Mouse (Mus musculus) myocyte (in vitro differentiated cells): ENCODE data around the gene Epha10.

ENCODE experiments used
- CEBPB ChIP-seq: IDR thresholded peaks from 2 replicates; pipeline ENCODE4 v1.6.1; 2011; ENCODE audit warnings: mild to moderate bottlenecking, moderate library complexity; ENCODE audit not compliant: poor library complexity, insufficient read depth, severe bottlenecking
- E2F4 ChIP-seq: IDR thresholded peaks from one replicate; pipeline ENCODE4 v1.6.1; 2011; ENCODE audit warnings: mild to moderate bottlenecking, control low read depth, moderate library complexity; ENCODE audit not compliant: insufficient read depth
- MAX ChIP-seq: IDR thresholded peaks from one replicate; pipeline ENCODE4 v1.6.1; 2011; ENCODE audit warnings: low read depth, mild to moderate bottlenecking, control low read depth
- MYOG ChIP-seq, 3 experiments: IDR thresholded peaks; one replicate each; pipeline ENCODE4 v1.6.1; 2011; ENCODE audit warnings: control low read depth in 2 of 3, low read depth in 2 of 3, mild to moderate bottlenecking in 2 of 3; ENCODE audit not compliant: insufficient read length in 2 of 3, control insufficient read depth in 1 of 3, insufficient read depth in 1 of 3
- POLR2A ChIP-seq: IDR thresholded peaks from one replicate; pipeline ENCODE4 v1.6.1; 2011; ENCODE audit warnings: low read depth, mild to moderate bottlenecking, control low read depth, moderate library complexity; ENCODE audit not compliant: insufficient read length
- REST ChIP-seq: IDR thresholded peaks from one replicate; pipeline ENCODE4 v1.6.1; 2011; ENCODE audit warnings: mild to moderate bottlenecking, control low read depth, moderate library complexity; ENCODE audit not compliant: insufficient read depth, insufficient read length
- USF1 ChIP-seq: IDR thresholded peaks from one replicate; pipeline ENCODE4 v1.6.1; 2011; ENCODE audit warnings: low read depth, mild to moderate bottlenecking, control low read depth, moderate library complexity

GRCm38 (mm10) chr4:124890831-124891230 is 10.1 kb downstream of the Epha10 start:
- no peak for TF ChIP-seq MYOG (IDR thresholded peaks at IDR 0.05; ENCODE audit: control insufficient read depth in 1 of 3, insufficient read depth in 1 of 3, insufficient read length in 2 of 3, low read depth in 2 of 3)
- TF ChIP-seq POLR2A = no peak
- no peak for TF ChIP-seq MAX
- no peak for TF ChIP-seq USF1
- no peak for TF ChIP-seq CEBPB
- no peak for TF ChIP-seq REST
- no peak for TF ChIP-seq E2F4
